Mouse (Mus musculus) heart, postnatal 14 days (tissue): ENCODE results near the gene Cnot4. TPM values are rescaled to one million over a fixed set of nuclear protein-coding genes. Genes with fewer than 3 reads are reported as not detected.

Experiments used
- total RNA-seq, 2 experiments: library from RNA; stranded (reverse); gene quantifications; 2 replicates each; pipeline ENCODE4 v1.2.3; 2021

The Cnot4 gene
- total RNA-seq, 2 experiments from 2014 or later = 22.6 to 22.8 TPM

Other genes with a start within 250 kb of the Cnot4 start
- gene Wdr91, start 222.8 kb downstream of the Cnot4 start, total RNA-seq = 10 to 100 TPM; 13.3 to 15.9 TPM
- not detected for gene Stra8, start 213.6 kb downstream of the Cnot4 start, total RNA-seq
- gene Slc23a4, start 145.3 kb downstream of the Cnot4 start, total RNA-seq = under 1 TPM; 0.61 to 0.69 TPM
- 10 to 100 TPM; 13.6 to 16.9 TPM for gene Nup205, start 43.7 kb upstream of the Cnot4 start, total RNA-seq
- gene Slc13a4, start 174.4 kb upstream of the Cnot4 start, total RNA-seq = under 1 TPM; 0.17 to 0.33 TPM
- 1 to 10 TPM; 1.5 to 2.2 TPM for gene Fam180a, start 192.4 kb upstream of the Cnot4 start, total RNA-seq